Mouse (Mus musculus) G1E-ER4 (cell line): Measurements from ENCODE around the gene Slc16a12. TPM values are rescaled to one million over a fixed set of nuclear protein-coding genes. Genes with fewer than 3 reads are reported as not detected.

Experiments
- GATA1 ChIP-seq: IDR thresholded peaks from one replicate; pipeline ENCODE4 v1.8.0; 2012; ENCODE audit warnings: low read length, inconsistent platforms
- polyA plus RNA-seq: library from polyadenylated mRNA; stranded (reverse); fragments of >175 nt; gene quantifications from 2 replicates; pipeline ENCODE4 v1.2.3, GENCODE M21; 2012

Slc16a12 gene
- polyA plus RNA-seq, 1 experiment: not detected

GRCm38 (mm10) chr19:34642616-34643015 lies 104.5 kb downstream of the Slc16a12 start:
- no peak for TF ChIP-seq GATA1

- no peak for TF ChIP-seq GATA1
Observed at GRCm38 (mm10) chr19:34640623-34641022, 106.5 kb downstream of the Slc16a12 start, which contains the start of the genes Ifit1bl2 and Ifit1. Gene Ifit1bl2, minus strand, starts transcription at chr19:34640743. Gene Ifit1, plus strand, starts transcription at chr19:34640871.

- TF ChIP-seq GATA1: no peak
Observed at GRCm38 (mm10) chr19:34636933-34637557, 110.0 kb downstream of the Slc16a12 start.

- no peak for TF ChIP-seq GATA1
Observed at GRCm38 (mm10) chr19:34633484-34633883, 113.6 kb downstream of the Slc16a12 start.

- TF ChIP-seq GATA1: no peak
Observed at GRCm38 (mm10) chr19:34631487-34631886, 115.6 kb downstream of the Slc16a12 start.

GRCm38 (mm10) chr19:34627496-34627895 lies 119.6 kb downstream of the Slc16a12 start:
- no peak for TF ChIP-seq GATA1

GRCm38 (mm10) chr19:34624663-34625062 lies 122.4 kb downstream of the Slc16a12 start:
- TF ChIP-seq GATA1: no peak

- no peak for TF ChIP-seq GATA1
Observed at GRCm38 (mm10) chr19:34623781-34624180, 123.3 kb downstream of the Slc16a12 start.

GRCm38 (mm10) chr19:34620871-34621270 lies 126.2 kb downstream of the Slc16a12 start:
- no peak for TF ChIP-seq GATA1

Other genes with a start within 250 kb of the Slc16a12 start
- gene Lipa, start 219.8 kb downstream of the Slc16a12 start, polyA plus RNA-seq: not detected in 2 replicates
- 0.06 and 0.11 TPM in 2 replicates for gene Ifit2, start 196.6 kb downstream of the Slc16a12 start, polyA plus RNA-seq
- not detected in 2 replicates for gene Ifit3, start 163.8 kb downstream of the Slc16a12 start, polyA plus RNA-seq
- gene Ifit1bl1, start 145.3 kb downstream of the Slc16a12 start, polyA plus RNA-seq: not detected in 2 replicates
- gene Ifit3b, start 139.3 kb downstream of the Slc16a12 start, polyA plus RNA-seq: not detected in 2 replicates
- gene Ifit1bl2, start 106.5 kb downstream of the Slc16a12 start, polyA plus RNA-seq: not detected in 2 replicates
- gene Ifit1, start 106.4 kb downstream of the Slc16a12 start, polyA plus RNA-seq: not detected in 2 replicates
- gene Pank1, start 132.2 kb upstream of the Slc16a12 start, polyA plus RNA-seq: 2.2 and 2.5 TPM in 2 replicates
- gene Kif20b, start 175.1 kb upstream of the Slc16a12 start, polyA plus RNA-seq: 9.9 and 21.1 TPM in 2 replicates